Mouse (Mus musculus) midbrain, embryonic 14.5 days (tissue): Measurements from ENCODE around the gene Tjap1. TPM values are rescaled to one million over a fixed set of nuclear protein-coding genes. Genes with fewer than 3 reads are reported as not detected.

Source experiments
- ATAC-seq: fragments of 200-750 bp; cut with Nextera tagmentation; 2 replicates; pipeline ENCODE4 v1.8.0; 2017; ENCODE audit warnings: moderate number of reproducible peaks, moderate library complexity; ENCODE audit not compliant: low FRiP score, low TSS enrichment
- DNase-seq: peaks from one replicate; pipeline ENCODE4 v3.0.0-alpha.2; 2015
- H3K27ac ChIP-seq: fragments of 300-500 bp; sonication (generic); replicated peaks from 2 replicates; pipeline ENCODE4 v1.5.1; 2014; ENCODE audit warnings: mild to moderate bottlenecking, low read depth, low read length, moderate library complexity
- H3K27me3 ChIP-seq: fragments of 300-500 bp; sonication (generic); 2 replicates; pipeline ENCODE4 v1.6.1; 2014; ENCODE audit warnings: low read length, control low read depth, mixed read lengths; ENCODE audit not compliant: control insufficient read depth, insufficient read depth
- H3K36me3 ChIP-seq: fragments of 300-500 bp; sonication (generic); 2 replicates; pipeline ENCODE4 v1.6.1; 2014; ENCODE audit warnings: low read length, control low read depth; ENCODE audit not compliant: control insufficient read depth, insufficient read depth
- H3K4me1 ChIP-seq: fragments of 300-500 bp; sonication (generic); 2 replicates; pipeline ENCODE4 v1.6.1; 2014; ENCODE audit warnings: mild to moderate bottlenecking, antibody characterized with exemption, low read length, control low read depth; ENCODE audit not compliant: control insufficient read depth, insufficient read depth
- H3K4me2 ChIP-seq: fragments of 300-500 bp; sonication (generic); 2 replicates; pipeline ENCODE4 v1.6.1; 2014; ENCODE audit warnings: mild to moderate bottlenecking, low read length, moderate library complexity
- H3K4me3 ChIP-seq: fragments of 300-500 bp; sonication (generic); replicated peaks from 2 replicates; pipeline ENCODE4 v1.5.1; 2014; ENCODE audit warnings: low read depth, low read length
- H3K9ac ChIP-seq: fragments of 300-500 bp; sonication (generic); replicated peaks from 2 replicates; pipeline ENCODE4 v1.6.1; 2014; ENCODE audit warnings: mild to moderate bottlenecking, low read length, moderate library complexity
- H3K9me3 ChIP-seq: fragments of 300-500 bp; sonication (generic); 2 replicates; pipeline ENCODE4 v1.6.1; 2016; ENCODE audit warnings: low read length, control low read depth, mixed read lengths; ENCODE audit not compliant: control insufficient read depth
- WGBS: fragments of 180-500 bp; shearing (Covaris S2); extraction: QIAGEN DNeasy Blood & Tissue Kit; methylation state at CpG from one replicate; pipeline ENCODE4 v1.1.7; 2014; 5-methylcytosine and 5-hydroxymethylcytosine counted together
- polyA plus RNA-seq: library from polyadenylated mRNA; unstranded; fragments of >200 nt; fragmentation: Nextera tagmentation; extraction: Ambion mirVana; gene quantifications from 2 replicates; pipeline ENCODE4 v1.2.1, GENCODE M21; 2014

Gene Tjap1
- polyA plus RNA-seq, 1 experiment from 2014 or later = 23.5 TPM

DNA sequence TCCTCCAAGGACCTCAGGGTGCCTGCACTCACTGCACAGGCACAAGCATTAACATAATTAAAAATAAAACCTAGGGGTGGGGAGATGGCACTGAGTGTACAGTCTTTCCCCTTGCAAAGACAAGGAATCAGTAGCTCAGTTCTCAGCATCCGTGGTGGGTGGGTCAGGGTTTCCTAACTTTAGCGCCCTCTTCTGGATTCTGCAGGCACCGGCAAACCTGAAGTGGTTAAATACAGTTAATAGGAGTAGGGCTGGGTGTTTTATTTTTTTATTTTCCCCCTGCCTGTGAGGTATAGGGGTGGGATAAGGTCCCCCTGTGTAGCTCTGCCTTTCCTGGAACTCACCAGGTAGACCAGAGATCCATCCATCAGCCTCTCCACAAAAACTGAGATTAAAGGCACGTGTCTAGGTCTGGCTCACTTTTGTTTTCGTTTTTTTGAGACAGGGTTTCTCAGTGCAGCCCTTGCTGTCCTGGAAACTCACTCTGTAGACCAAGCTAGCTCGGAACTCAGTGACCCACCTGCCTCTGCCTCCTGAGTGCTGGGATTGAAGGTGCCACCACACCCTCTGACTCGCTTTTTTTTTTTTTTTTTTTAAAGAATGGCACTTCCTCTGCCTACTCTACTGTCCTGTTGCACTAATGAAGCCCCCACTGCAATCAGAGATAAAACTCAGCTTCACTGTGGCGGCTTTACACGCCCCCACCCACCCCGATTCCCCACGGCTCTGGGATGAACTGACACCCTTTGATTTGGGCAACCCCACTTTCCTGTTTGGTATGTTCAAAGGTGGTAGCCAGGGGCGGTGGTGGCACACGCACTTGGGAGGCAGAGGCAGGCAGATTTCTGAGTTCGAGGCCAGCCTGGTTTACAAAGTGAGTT is 30.0 kb downstream of the Tjap1 start:
- peak overlapping the region; percentile 75 for H3K4me3 ChIP-seq
- no peaks in the 10 kb centered on the region for H3K9me3 ChIP-seq
- peaks cover 39% of the 10 kb centered on the region for H3K36me3 ChIP-seq
- no peaks in the 10 kb centered on the region for H3K27me3 ChIP-seq
- 56% methylated on average over 14 of the region's 14 CpGs for WGBS
- peaks cover 26% of the 10 kb centered on the region for H3K4me1 ChIP-seq
- no peak for ATAC-seq
- peak; percentile 68 for DNase-seq
- H3K9ac ChIP-seq = peak overlapping the region; percentile 76; the same call in 1 of the 2 replicates
- no peak overlapping the region for H3K27ac ChIP-seq
- peak overlapping the region; percentile 94 for H3K4me2 ChIP-seq

DNA sequence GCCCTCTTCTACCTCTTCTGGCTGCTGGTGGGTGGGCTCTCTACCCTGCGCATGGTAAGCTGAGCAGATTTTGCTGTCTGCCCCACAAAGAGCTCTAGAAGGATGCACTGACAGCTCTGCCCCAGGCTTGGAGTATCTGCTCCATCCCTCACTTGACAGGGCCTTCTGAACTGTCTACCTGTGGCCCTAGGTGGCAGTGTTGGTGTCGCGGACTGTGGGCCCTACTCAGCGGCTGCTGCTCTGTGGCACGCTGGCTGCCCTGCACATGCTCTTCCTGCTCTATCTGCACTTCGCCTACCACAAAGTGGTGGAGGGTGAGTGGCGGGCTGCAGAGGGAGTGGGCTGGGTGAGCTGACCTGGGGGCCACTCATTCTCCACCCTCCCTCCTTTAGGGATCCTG is 31.7 kb downstream of the Tjap1 start:
- H3K36me3 ChIP-seq = peaks cover 39% of the 10 kb centered on the region
- H3K4me1 ChIP-seq = peaks cover 34% of the 10 kb centered on the region
- H3K27me3 ChIP-seq = no peaks in the 10 kb centered on the region
- H3K4me2 ChIP-seq = no peak overlapping the region
- WGBS = 78% methylated on average over 7 of the region's 7 CpGs
- H3K27ac ChIP-seq = no peak overlapping the region
- no peaks in the 10 kb centered on the region for H3K9me3 ChIP-seq
- H3K9ac ChIP-seq = no peak overlapping the region
- no peak for DNase-seq
- no peak overlapping the region for H3K4me3 ChIP-seq
- no peak for ATAC-seq

DNA sequence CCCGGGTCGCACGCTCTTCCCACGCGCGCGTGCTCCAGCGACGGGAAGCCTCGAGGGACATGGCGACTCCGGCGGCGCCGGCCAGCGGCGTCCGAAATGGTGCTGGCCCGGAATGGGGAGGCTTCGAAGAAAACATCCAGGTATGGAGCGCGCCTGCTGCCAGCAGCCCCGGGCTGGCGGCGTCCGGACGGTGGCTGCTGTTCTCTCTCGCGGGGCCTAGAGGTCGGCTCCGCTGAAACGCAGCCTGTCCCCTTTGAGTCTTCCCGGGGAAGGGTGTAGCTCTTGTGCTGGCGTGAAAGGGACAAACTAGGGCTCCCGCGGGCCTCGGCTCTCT is 34.7 kb downstream of the Tjap1 start:
- WGBS = under 1% methylated on average over 37 of the region's 37 CpGs
- Histone ChIP-seq H3K9me3 (no peaks in the 10 kb centered on the region), H3K27me3 (no peaks in the 10 kb centered on the region), H3K27ac (peak overlapping the region; percentile 81), H3K36me3 (peaks cover 69% of the 10 kb centered on the region), H3K4me1 (peaks cover 17% of the 10 kb centered on the region), H3K4me3 (peak overlapping the region; percentile 94), H3K9ac (peak overlapping the region; percentile 92), H3K4me2 (peak overlapping the region; percentile 75)
- no peak for DNase-seq
- ATAC-seq = no peak; the same call in 1 of the 2 replicates

DNA sequence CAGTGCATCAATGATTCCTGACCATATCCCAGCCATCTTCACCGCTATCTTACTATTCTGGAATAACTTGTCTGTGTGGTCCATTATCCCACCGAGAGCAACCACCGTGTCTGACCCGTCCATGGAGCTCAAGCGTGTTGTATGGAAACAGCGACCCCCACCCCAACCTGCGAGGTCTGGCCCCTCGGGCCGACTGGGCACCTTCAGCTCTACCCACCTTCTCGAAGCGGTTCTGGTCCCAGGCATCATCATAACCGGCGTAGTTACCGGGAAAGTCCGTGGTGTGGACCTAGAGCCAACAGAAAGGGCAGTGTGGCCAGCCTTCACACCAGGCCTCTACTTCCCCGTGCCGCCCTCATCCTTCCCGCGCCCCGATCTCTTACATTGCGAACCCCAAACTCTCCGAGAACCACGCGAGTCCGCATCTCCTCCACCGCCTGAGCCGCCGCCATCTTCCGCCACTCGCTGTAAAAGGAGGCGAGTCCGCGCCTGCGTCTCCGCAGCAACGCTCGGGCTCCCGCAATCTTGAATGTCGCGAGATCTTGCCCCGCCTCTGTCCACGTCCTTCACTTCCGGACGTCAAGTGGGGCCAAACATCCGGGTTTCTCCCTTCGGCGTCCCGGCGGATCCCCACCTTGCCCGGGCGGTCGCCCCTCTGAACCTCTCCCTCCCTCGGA is 35.2 kb downstream of the Tjap1 start, which contains the start of the genes Polr1c and Yipf3:
Polr1c (minus strand) TSS at position 543 of the 677 bp plus-strand sequence.
Yipf3 (plus strand) TSS at position 569 of the 677 bp plus-strand sequence.
- Histone ChIP-seq H3K4me2 (peak within 1 kb of the TSS; percentile 75), H3K27ac (peak within 1 kb of the TSS; percentile 81), H3K4me3 (peak within 1 kb of the TSS; percentile 94), H3K9me3 (no peaks in the 10 kb centered on the region), H3K9ac (peak within 1 kb of the TSS; percentile 92), H3K27me3 (no peaks in the 10 kb centered on the region), H3K36me3 (peaks cover 74% of the 10 kb centered on the region), H3K4me1 (peaks cover 16% of the 10 kb centered on the region)
- ATAC-seq (peak; percentile 91), DNase-seq (peak; percentile 98)
- WGBS = under 1% methylated on average over 53 of the region's 53 CpGs

DNA sequence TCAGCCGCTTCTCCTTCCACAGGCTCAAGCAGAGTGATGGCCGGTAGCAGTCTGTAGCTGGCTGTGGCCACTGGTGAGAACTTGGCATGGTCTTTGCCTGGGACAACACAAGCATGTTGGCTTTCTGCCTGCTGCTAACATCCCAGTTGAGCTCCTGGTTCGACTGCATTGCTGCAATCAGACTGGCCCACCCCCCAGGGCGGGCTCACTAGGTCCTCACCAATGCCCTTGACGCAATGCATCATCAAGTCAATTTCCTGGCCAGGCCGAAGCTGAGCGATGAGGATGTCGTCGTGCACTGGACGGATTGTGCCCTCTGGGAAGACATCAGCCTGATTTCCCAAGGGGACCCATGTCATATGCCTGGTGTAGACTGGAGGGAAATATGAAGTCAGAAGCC is 38.2 kb downstream of the Tjap1 start:
- Histone ChIP-seq H3K27me3 (no peaks in the 10 kb centered on the region), H3K9ac (no peak overlapping the region), H3K4me3 (no peak overlapping the region), H3K4me2 (no peak overlapping the region), H3K9me3 (no peaks in the 10 kb centered on the region), H3K27ac (no peak overlapping the region), H3K36me3 (peaks cover 75% of the 10 kb centered on the region), H3K4me1 (peaks cover 16% of the 10 kb centered on the region)
- 81% methylated on average over 10 of the region's 10 CpGs for WGBS
- DNase-seq (no peak), ATAC-seq (no peak)

DNA sequence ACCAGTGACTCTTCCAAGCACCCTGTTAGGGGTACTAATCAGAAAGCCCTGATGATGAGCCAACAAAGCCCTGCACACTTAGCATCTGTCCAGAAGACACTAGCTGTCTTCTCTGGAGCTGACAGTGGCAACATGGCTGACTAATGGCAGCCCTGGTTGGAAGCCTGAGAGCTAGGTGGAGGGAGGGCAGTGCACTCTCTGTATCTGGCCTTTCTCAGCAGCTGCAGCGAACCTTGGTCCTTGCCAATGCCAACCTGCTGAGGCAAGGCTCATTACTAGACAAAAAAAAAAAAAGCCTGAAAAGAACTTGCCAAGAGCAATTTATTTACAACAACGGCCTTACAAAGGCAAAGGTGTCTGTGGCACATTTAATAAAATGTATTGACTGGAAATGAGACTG is 39.2 kb downstream of the Tjap1 start:
- Histone ChIP-seq H3K4me1 (peaks cover 10% of the 10 kb centered on the region), H3K27ac (no peak overlapping the region), H3K4me3 (no peak overlapping the region), H3K36me3 (peaks cover 78% of the 10 kb centered on the region), H3K4me2 (no peak overlapping the region), H3K9ac (no peak overlapping the region), H3K9me3 (no peaks in the 10 kb centered on the region), H3K27me3 (no peaks in the 10 kb centered on the region)
- ATAC-seq (no peak), DNase-seq (no peak)
- WGBS = 78% methylated on average over 2 of the region's 2 CpGs

DNA sequence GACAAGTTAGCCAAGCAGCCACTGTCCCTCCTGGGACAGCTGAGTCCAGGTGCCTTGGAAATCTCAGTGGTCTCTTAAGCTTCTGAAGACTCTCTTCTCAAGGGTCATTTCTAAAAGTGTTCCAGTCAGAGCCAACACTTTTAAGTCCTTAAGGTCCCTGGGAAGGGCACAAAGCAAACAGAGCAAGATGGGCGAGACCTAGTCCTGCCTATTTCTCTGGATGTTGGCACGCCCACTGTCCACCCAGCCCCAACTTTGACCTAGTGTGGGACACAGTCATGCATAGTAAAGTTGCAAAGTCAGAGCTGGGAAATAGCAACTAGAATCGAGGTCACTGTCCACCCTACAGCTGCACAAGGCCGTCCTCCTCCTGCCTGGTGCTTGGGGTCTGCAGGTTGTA is 39.8 kb downstream of the Tjap1 start:
- H3K4me3 ChIP-seq = no peak overlapping the region
- no peaks in the 10 kb centered on the region for H3K9me3 ChIP-seq
- DNase-seq (no peak), ATAC-seq (no peak)
- H3K4me2 ChIP-seq = no peak overlapping the region
- H3K27me3 ChIP-seq = no peaks in the 10 kb centered on the region
- no peak overlapping the region for H3K9ac ChIP-seq
- no peak overlapping the region for H3K27ac ChIP-seq
- H3K36me3 ChIP-seq = peaks cover 84% of the 10 kb centered on the region
- WGBS = 81% methylated on average over 4 of the region's 4 CpGs
- peaks cover 8% of the 10 kb centered on the region for H3K4me1 ChIP-seq

DNA sequence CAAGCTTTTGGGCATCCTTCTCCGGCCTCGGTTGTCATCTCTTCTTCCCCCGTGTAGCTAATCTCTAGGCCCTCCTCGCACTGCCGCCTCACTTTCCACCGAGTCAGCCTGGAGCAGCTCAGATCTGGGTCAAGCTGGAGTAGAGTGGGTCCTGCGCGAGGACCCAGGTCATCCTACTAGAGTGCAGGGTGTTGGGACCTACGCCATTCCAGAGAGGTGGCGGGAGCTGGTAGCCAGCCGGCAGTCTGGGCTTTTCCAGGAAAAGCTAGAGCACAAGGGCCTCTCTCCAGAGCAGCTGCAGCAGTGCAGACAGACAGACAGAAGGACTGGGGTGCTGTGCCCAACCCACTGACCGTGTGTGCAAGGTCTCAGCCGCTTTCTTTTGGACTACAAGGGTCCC is 40.6 kb downstream of the Tjap1 start:
- WGBS = 89% methylated on average over 13 of the region's 13 CpGs
- H3K4me1 ChIP-seq = peaks cover 8% of the 10 kb centered on the region
- H3K27ac ChIP-seq = no peak overlapping the region
- no peak overlapping the region for H3K4me2 ChIP-seq
- no peak overlapping the region for H3K9ac ChIP-seq
- no peak for DNase-seq
- no peak overlapping the region for H3K4me3 ChIP-seq
- peaks cover 88% of the 10 kb centered on the region for H3K36me3 ChIP-seq
- no peaks in the 10 kb centered on the region for H3K9me3 ChIP-seq
- no peaks in the 10 kb centered on the region for H3K27me3 ChIP-seq
- no peak for ATAC-seq
